Comparison of ENCODE assay signal across 27 mouse cellular contexts in the genomic region with DNA sequence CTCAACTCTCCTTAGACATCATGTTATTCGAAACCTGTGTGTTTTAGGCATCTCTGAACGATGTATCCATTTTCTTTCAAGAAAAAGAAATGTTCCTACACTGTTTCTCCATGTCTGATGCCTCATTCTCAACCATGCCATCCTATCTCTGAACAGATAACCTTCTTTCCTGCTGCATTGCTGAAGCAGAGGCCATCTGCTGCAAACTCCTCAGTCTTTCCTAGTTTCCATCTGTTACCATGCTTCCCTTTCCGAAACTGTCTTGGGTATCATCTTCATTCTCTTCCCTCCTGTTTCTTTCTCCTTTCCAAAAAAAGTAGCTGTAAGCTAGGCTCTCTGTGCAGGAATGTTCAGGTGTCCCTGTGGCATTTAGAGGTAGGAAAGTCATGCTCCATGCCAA.
A peak's percentile ranks its signal among the peaks of the same experiment; 100 is the strongest.
DNase-seq lines count a peak whose midpoint lies in the region; ATAC-seq and TF ChIP-seq lines count a peak whose summit lies in the region.
"Had no signal": no experiment of that assay in that cellular context is flagged by ENCODE, and none has a peak within 500 bp of the region (broad histone marks: within the 10 kb centered on the region; RNA-seq: fewer than 3 reads in every experiment).

No protein-coding gene starts in this region.

- no peak overlapping the region for H3K4me3 ChIP-seq in layer of hippocampus, adult 2 months
- H3K4me3 ChIP-seq in left cerebral cortex, adult 2 months = no peak overlapping the region
- H3K4me3 ChIP-seq in hindbrain, embryonic 12.5 days = no peak overlapping the region
- H3K4me3 ChIP-seq: embryonic facial prominence, embryonic 12.5 days; embryonic facial prominence, embryonic 15.5 days; gastrocnemius, adult 2 months; hindbrain, embryonic 13.5 days had no signal

- H3K36me3 ChIP-seq in hindbrain, embryonic 12.5 days = no peaks in the 10 kb centered on the region
- H3K36me3 ChIP-seq: embryonic facial prominence, embryonic 12.5 days; embryonic facial prominence, embryonic 15.5 days; G1E; hindbrain, embryonic 13.5 days had no signal

- DNase-seq in frontal cortex, adult 2 months (ENCODE audit: extremely low spot score in 1 of 2, low spot score in 1 of 2) = peak; percentile 6 to 11
- DNase-seq in frontal cortex, postnatal 14 days (ENCODE audit: low spot score in 2 of 2) = no peak
- DNase-seq in layer of hippocampus, adult 2 months (ENCODE audit: low spot score in 2 of 2) = peak; percentile 17 to 29
- DNase-seq in layer of hippocampus, postnatal 36 days = no peak
- peak; percentile 9 to 36 for DNase-seq in left cerebral cortex, adult 9 months (ENCODE audit: low spot score in 2 of 2)
- DNase-seq in left cerebral cortex, adult 2 months (ENCODE audit: extremely low spot score in 1 of 2, low spot score in 2 of 2) = no peak
- DNase-seq: adrenal gland, postnatal 10 days; adrenal gland, postnatal 36 days; B cell, adult 2 months; cerebellum, adult 11 months; cerebellum, adult 2 months; cerebellum, adult 9-11 months; cerebellum, postnatal 25 days; forebrain, postnatal 0 days; gastrocnemius, adult 2 months; gastrocnemius, postnatal 14 days; heart, adult 11 months had no signal

- H3K9ac ChIP-seq in hindbrain, embryonic 12.5 days = no peak overlapping the region
- H3K9ac ChIP-seq: embryonic facial prominence, embryonic 12.5 days; embryonic facial prominence, embryonic 15.5 days; forebrain, postnatal 0 days; hindbrain, embryonic 13.5 days had no signal

- no peak for TF ChIP-seq CTCF in layer of hippocampus, adult 2 months (conservative IDR thresholded peaks at IDR 0.05)
- no peak for TF ChIP-seq CTCF in left cerebral cortex, adult 2 months (IDR thresholded peaks at IDR 0.05)

- 86% methylated on average over 3 of the region's 3 CpGs for WGBS in hindbrain, embryonic 12.5 days

- 0 out of 2 replicates have a peak overlapping the region, but pooled peaks have one; percentile 28 for H3K27ac ChIP-seq in layer of hippocampus, adult 2 months
- no peak overlapping the region for H3K27ac ChIP-seq in left cerebral cortex, adult 2 months
- no peak overlapping the region for H3K27ac ChIP-seq in hindbrain, embryonic 12.5 days
- H3K27ac ChIP-seq: embryonic facial prominence, embryonic 12.5 days; embryonic facial prominence, embryonic 15.5 days; gastrocnemius, adult 2 months; hindbrain, embryonic 13.5 days had no signal

- no peak overlapping the region for H3K4me2 ChIP-seq in hindbrain, embryonic 12.5 days (replicated peaks)
- H3K4me2 ChIP-seq: embryonic facial prominence, embryonic 12.5 days; embryonic facial prominence, embryonic 15.5 days; heart, embryonic 11.5 days; hindbrain, embryonic 13.5 days had no signal

- ATAC-seq in hindbrain, embryonic 12.5 days (ENCODE audit: low FRiP score) = no peak
- ATAC-seq: forebrain, embryonic 14.5 days; forebrain, postnatal 0 days; hindbrain, embryonic 16.5 days; Patski had no signal

- no peaks in the 10 kb centered on the region for H3K4me1 ChIP-seq in hindbrain, embryonic 12.5 days
- H3K4me1 ChIP-seq: embryonic facial prominence, embryonic 12.5 days; hindbrain, embryonic 13.5 days had no signal

- no peaks in the 10 kb centered on the region for H3K9me3 ChIP-seq in hindbrain, embryonic 12.5 days (replicated peaks)
- H3K9me3 ChIP-seq: embryonic facial prominence, embryonic 12.5 days; embryonic facial prominence, embryonic 15.5 days; G1E; hindbrain, embryonic 13.5 days had no signal

- intact Hi-C loops in left cerebral cortex, adult 2 months (cut with DNase I) = no loop called here

- no peaks in the 10 kb centered on the region for H3K27me3 ChIP-seq in hindbrain, embryonic 12.5 days
- H3K27me3 ChIP-seq: CH12.LX; embryonic facial prominence, embryonic 12.5 days; embryonic facial prominence, embryonic 15.5 days; hindbrain, embryonic 13.5 days; Patski had no signal

Comparison
In these comparisons a context has a peak if more than half of its experiments do, and no peak if none do; other contexts are left out.
1. DNase-seq: peak in frontal cortex, adult 2 months (2 of 2), layer of hippocampus, adult 2 months (2 of 2) and left cerebral cortex, adult 9 months (2 of 2); none in frontal cortex, postnatal 14 days (0 of 2), layer of hippocampus, postnatal 36 days (0 of 2) and left cerebral cortex, adult 2 months (0 of 2).